Mouse (Mus musculus) spleen, adult 2 months (tissue): ENCODE measurements around the gene En2. TPM values are rescaled to one million over a fixed set of nuclear protein-coding genes. Genes with fewer than 3 reads are reported as not detected.

Experiments
- DNase-seq, 2 experiments: peaks; one replicate each; pipeline versions ENCODE4 v3.0.0 to v3.0.0-alpha.2; 2012 to 2021; ENCODE audit warnings: low spot score in 2 of 2, low read depth in 1 of 2
- H3K27ac ChIP-seq: fragments of 200-500 bp; 2 replicates; pipeline ENCODE4 v1.5.1; 2012; ENCODE audit warnings: low read length, inconsistent platforms; ENCODE audit not compliant: insufficient read depth
- H3K27me3 ChIP-seq: fragments of 200-500 bp; 2 replicates; pipeline ENCODE4 v1.6.1; 2012; ENCODE audit warnings: mild to moderate bottlenecking, moderate library complexity, low read length, inconsistent platforms; ENCODE audit not compliant: control insufficient read depth, insufficient read depth
- H3K36me3 ChIP-seq: fragments of 200-500 bp; 2 replicates; pipeline ENCODE4 v1.6.1; 2012; ENCODE audit warnings: mild to moderate bottlenecking, low read length, inconsistent platforms; ENCODE audit not compliant: control insufficient read depth, insufficient read depth
- H3K4me1 ChIP-seq: fragments of 200-500 bp; 2 replicates; pipeline ENCODE4 v1.6.1; 2011; ENCODE audit warnings: inconsistent platforms; ENCODE audit not compliant: control insufficient read depth, insufficient read depth, insufficient read length
- H3K4me3 ChIP-seq: fragments of 200-500 bp; 2 replicates; pipeline ENCODE4 v1.5.1; 2011; ENCODE audit warnings: mild to moderate bottlenecking, inconsistent platforms; ENCODE audit not compliant: insufficient read depth, insufficient read length; ENCODE audit errors: extremely low read depth
- CTCF ChIP-seq: fragments of 200-500 bp; IDR thresholded peaks from 2 replicates; pipeline ENCODE4 v1.5.1; 2011; ENCODE audit warnings: mild to moderate bottlenecking, inconsistent platforms; ENCODE audit not compliant: insufficient read depth, insufficient read length, insufficient replicate concordance; ENCODE audit errors: extremely low read depth
- POLR2A ChIP-seq: fragments of 200-500 bp; IDR thresholded peaks from 2 replicates; pipeline ENCODE4 v1.6.1; 2011; ENCODE audit warnings: low read depth, low read length, inconsistent platforms
- WGBS: fragments of 180-500 bp; shearing (Covaris S2); methylation state at CpG from one replicate; pipeline ENCODE4 v1.1.7; 2018; 5-methylcytosine and 5-hydroxymethylcytosine counted together
- polyA plus RNA-seq: library from polyadenylated mRNA; depleted of rRNA; stranded (reverse); fragments of >200 nt; gene quantifications from 2 replicates; pipeline ENCODE4 v1.2.3, GENCODE M21; 2012; rRNA removed

En2 gene
- not detected in 2 replicates for polyA plus RNA-seq

- H3K36me3 ChIP-seq = no peaks in the 10 kb centered on the region
- no peak within 1 kb of the TSS for H3K27ac ChIP-seq
- H3K27me3 ChIP-seq = peaks cover 42% of the 10 kb centered on the region
- TF ChIP-seq CTCF = no peak
- TF ChIP-seq POLR2A = no peak
- H3K4me3 ChIP-seq = peak within 1 kb of the TSS; percentile 28; the same call in 1 of the 2 replicates
- peaks cover 16% of the 10 kb centered on the region for H3K4me1 ChIP-seq
- 4% methylated on average over 108 of the region's 113 CpGs for WGBS
- DNase-seq = no peak
Observed at GRCm38 (mm10) chr5:28165358-28166255, at the start of gene En2. TSS of gene En2 (plus strand) at chr5:28165694.

- no peak overlapping the region for H3K27ac ChIP-seq
- DNase-seq = no peak
- TF ChIP-seq POLR2A = no peak
- no peak for TF ChIP-seq CTCF
- no peaks in the 10 kb centered on the region for H3K36me3 ChIP-seq
- WGBS = 12% methylated on average over 13 of the region's 13 CpGs
- no peak overlapping the region for H3K4me3 ChIP-seq
- H3K27me3 ChIP-seq = peaks cover 9% of the 10 kb centered on the region
- no peaks in the 10 kb centered on the region for H3K4me1 ChIP-seq
Observed at GRCm38 (mm10) chr5:28117251-28117880, 48.1 kb upstream of the En2 start.

DNA sequence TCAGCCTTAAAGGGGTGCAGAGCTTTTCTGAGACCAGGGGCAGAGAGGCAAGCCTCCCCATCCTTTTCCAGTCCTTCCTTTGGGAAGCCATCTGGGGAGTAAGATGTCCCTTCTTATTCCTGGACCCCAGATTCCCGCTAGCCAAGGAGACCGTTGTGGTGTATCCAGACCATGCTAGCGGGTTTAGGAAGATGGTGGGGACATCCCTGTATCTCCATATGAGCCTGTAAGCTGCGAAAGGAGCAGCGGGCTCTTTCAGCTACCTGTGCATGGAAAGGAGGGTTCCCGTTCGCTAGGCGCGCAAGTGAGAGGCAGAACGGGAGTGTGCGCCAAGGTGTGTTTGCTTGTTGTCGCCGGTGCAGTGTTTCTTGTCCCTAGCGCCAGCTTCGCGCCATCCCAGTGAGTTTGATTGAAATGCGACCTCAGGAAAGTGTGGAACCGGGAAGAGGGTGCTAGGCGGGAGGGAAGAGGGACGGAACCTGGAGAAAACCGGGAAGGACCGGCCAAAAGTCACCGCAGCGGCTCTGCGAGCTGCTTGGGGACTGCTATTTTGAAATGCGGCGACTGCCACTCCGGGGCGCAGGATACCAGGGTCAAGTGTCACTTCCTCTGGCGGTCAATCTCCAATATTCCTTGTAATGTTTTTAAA lies 47.5 kb upstream of the En2 start:
- H3K27me3 ChIP-seq = peaks cover 9% of the 10 kb centered on the region
- DNase-seq = no peak
- 3% methylated on average over 30 of the region's 30 CpGs for WGBS
- H3K36me3 ChIP-seq = no peaks in the 10 kb centered on the region
- H3K4me1 ChIP-seq = no peaks in the 10 kb centered on the region
- no peak for TF ChIP-seq CTCF
- TF ChIP-seq POLR2A = no peak
- H3K27ac ChIP-seq = no peak overlapping the region
- H3K4me3 ChIP-seq = no peak overlapping the region

DNA sequence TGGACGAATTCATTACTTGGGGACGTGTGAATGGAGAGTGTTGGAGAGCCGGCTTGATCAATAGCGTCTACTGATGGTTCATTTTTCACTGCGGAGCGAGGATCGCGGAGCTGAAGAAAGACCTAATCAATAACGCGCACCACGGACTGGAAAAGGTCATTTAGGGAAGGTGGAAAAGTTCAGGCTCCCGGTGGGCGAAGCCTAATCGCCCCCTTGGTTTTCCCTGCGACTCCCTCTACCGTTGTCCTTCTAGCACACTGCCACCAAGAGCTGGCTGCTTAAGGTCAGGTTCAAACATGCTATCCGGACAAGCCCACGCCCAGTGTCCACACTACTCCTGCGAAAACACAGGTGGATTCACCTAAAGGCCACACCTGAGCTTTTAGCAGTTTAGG lies 47.0 kb upstream of the En2 start:
- Histone ChIP-seq H3K27me3 (peaks cover 11% of the 10 kb centered on the region), H3K4me3 (no peak overlapping the region), H3K27ac (no peak overlapping the region), H3K36me3 (no peaks in the 10 kb centered on the region), H3K4me1 (no peaks in the 10 kb centered on the region)
- TF ChIP-seq CTCF (no peak), POLR2A (no peak)
- no peak for DNase-seq
- 4% methylated on average over 19 of the region's 19 CpGs for WGBS

GRCm38 (mm10) chr5:28119576-28119975 lies 45.9 kb upstream of the En2 start:
- Histone ChIP-seq H3K4me1 (no peaks in the 10 kb centered on the region), H3K4me3 (no peak overlapping the region), H3K36me3 (no peaks in the 10 kb centered on the region), H3K27me3 (peaks cover 18% of the 10 kb centered on the region), H3K27ac (no peak overlapping the region)
- WGBS = 43% methylated on average over 3 of the region's 3 CpGs
- DNase-seq = no peak
- no peak for TF ChIP-seq CTCF
- TF ChIP-seq POLR2A = no peak

- 6% methylated on average over 27 of the region's 27 CpGs for WGBS
- Histone ChIP-seq H3K4me3 (no peak overlapping the region), H3K27ac (no peak overlapping the region), H3K4me1 (no peaks in the 10 kb centered on the region), H3K27me3 (peaks cover 18% of the 10 kb centered on the region), H3K36me3 (no peaks in the 10 kb centered on the region)
- peak; percentile 37 to 61 for DNase-seq
- TF ChIP-seq CTCF (peak; percentile 55; the same call in 1 of the 2 replicates), POLR2A (no peak)
Observed at GRCm38 (mm10) chr5:28122491-28123454, 42.7 kb upstream of the En2 start.
